Mouse (Mus musculus) cerebellum, postnatal 25 days (tissue): ENCODE measurements around the gene Atp6v1g2.

Experiments
- DNase-seq, 2 experiments: peaks; one replicate each; pipeline ENCODE4 v3.0.0; 2021; ENCODE audit warnings: mixed read lengths in 2 of 2

Atp6v1g2 gene

GRCm38 (mm10) chr17:35239700-35240099 is 6.2 kb downstream of the Atp6v1g2 start:
- no peak for DNase-seq

GRCm38 (mm10) chr17:35240384-35241304 is 7.2 kb downstream of the Atp6v1g2 start:
- peak; percentile 53 to 59 for DNase-seq

GRCm38 (mm10) chr17:35241305-35242014 is 8.0 kb downstream of the Atp6v1g2 start, which contains the start of gene Ddx39b:
Gene Ddx39b (plus strand): TSS chr17:35241746.
- DNase-seq = peak; percentile 97 to 98

GRCm38 (mm10) chr17:35242015-35242941 is 8.8 kb downstream of the Atp6v1g2 start:
- DNase-seq = peak; percentile 51 to 74

GRCm38 (mm10) chr17:35243086-35243485 is 9.6 kb downstream of the Atp6v1g2 start:
- DNase-seq = peak; percentile 69 to 79

- no peak for DNase-seq
These were observed 11.5 kb downstream of the Atp6v1g2 start for GRCm38 (mm10) chr17:35244999-35245398.

- no peak for DNase-seq
These were observed 12.5 kb downstream of the Atp6v1g2 start for GRCm38 (mm10) chr17:35245731-35246623.

GRCm38 (mm10) chr17:35247144-35247543 is 13.7 kb downstream of the Atp6v1g2 start:
- no peak for DNase-seq

- DNase-seq = no peak
These were observed 15.5 kb downstream of the Atp6v1g2 start for GRCm38 (mm10) chr17:35248986-35249385.

- no peak for DNase-seq
These were observed 16.2 kb downstream of the Atp6v1g2 start for GRCm38 (mm10) chr17:35249451-35250197.

GRCm38 (mm10) chr17:35250348-35251120 is 17.1 kb downstream of the Atp6v1g2 start:
- DNase-seq = no peak

GRCm38 (mm10) chr17:35251162-35251719 is 17.8 kb downstream of the Atp6v1g2 start:
- no peak for DNase-seq

- DNase-seq = no peak
These were observed 18.5 kb downstream of the Atp6v1g2 start for GRCm38 (mm10) chr17:35251981-35252380.

- DNase-seq = no peak
These were observed 19.3 kb downstream of the Atp6v1g2 start for GRCm38 (mm10) chr17:35252619-35253292.

GRCm38 (mm10) chr17:35253293-35254093 is 20.0 kb downstream of the Atp6v1g2 start:
- DNase-seq = no peak

GRCm38 (mm10) chr17:35254241-35255098 is 21.0 kb downstream of the Atp6v1g2 start:
- DNase-seq = peak; percentile 67 to 80

- DNase-seq = peak in 1 of 2 experiments; percentile 15
These were observed 21.8 kb downstream of the Atp6v1g2 start for GRCm38 (mm10) chr17:35255301-35255700.
